Mouse (Mus musculus) lung, adult 2 months (tissue): Measurements from ENCODE around the gene Mrpl21.

ENCODE experiments used
- CTCF ChIP-seq: fragments of 200-500 bp; IDR thresholded peaks from 2 replicates; pipeline ENCODE4 v1.5.1; 2011; ENCODE audit warnings: mild to moderate bottlenecking, low read length, control low read depth; ENCODE audit not compliant: insufficient read depth
- POLR2A ChIP-seq: fragments of 200-500 bp; IDR thresholded peaks from 2 replicates; pipeline ENCODE4 v1.6.1; 2011; ENCODE audit warnings: low read depth, mild to moderate bottlenecking, control low read depth, low read length, borderline replicate concordance; ENCODE audit errors: extremely low read depth

DNA sequence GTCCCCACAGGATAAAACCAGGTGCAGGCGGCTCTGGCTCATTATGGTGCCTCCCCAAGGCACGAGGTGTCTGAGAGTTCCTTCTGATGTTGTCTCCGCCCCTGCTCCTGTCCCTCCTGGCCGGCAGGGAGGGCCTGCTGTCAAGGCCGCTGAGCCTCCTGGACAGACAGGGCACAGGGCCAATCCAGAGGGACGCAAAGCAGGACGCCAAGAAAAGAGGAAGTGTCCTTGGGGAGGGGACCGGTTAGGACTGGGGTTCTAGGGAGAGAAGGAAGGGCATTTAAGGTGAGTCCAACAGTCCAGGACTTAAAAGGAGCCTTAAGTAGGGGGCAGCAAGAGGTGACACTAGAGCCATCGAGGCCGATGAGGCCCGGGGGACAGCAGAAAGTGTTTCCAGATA, 38.9 kb downstream of the Mrpl21 start:
- TF ChIP-seq CTCF (no peak), POLR2A (no peak)
